Mouse (Mus musculus): ENCODE measurements around the gene Man1c1.

- TF ChIP-seq CTCF (conservative IDR thresholded peaks at IDR 0.05 in 1 of 2, IDR thresholded peaks at IDR 0.05 in 1 of 2; ENCODE audit: low read depth in 2 of 2, low read length in 2 of 2): no peak
- TF ChIP-seq MEF2A (IDR thresholded peaks at IDR 0.05; ENCODE audit: borderline replicate concordance, low read depth, low read length): no peak
Observed at GRCm38 (mm10) chr4:134588951-134589350, 115.1 kb downstream of the Man1c1 start.
